Mouse (Mus musculus) liver, embryonic 16.5 days (tissue): ENCODE data around the gene Ublcp1. TPM values are rescaled to one million over a fixed set of nuclear protein-coding genes. Genes with fewer than 3 reads are reported as not detected.

Source experiments
- ATAC-seq: fragments of 200-750 bp; cut with Nextera tagmentation; 2 replicates; pipeline ENCODE4 v1.8.0; 2017; ENCODE audit warnings: low read depth, mild to moderate bottlenecking, moderate number of reproducible peaks, moderate library complexity
- H3K27ac ChIP-seq: fragments of 300-500 bp; sonication (generic); 2 replicates; pipeline ENCODE4 v1.5.1; 2014; ENCODE audit warnings: mild to moderate bottlenecking, low read length
- H3K27me3 ChIP-seq: fragments of 300-500 bp; sonication (generic); 2 replicates; pipeline ENCODE4 v1.6.1; 2014; ENCODE audit warnings: low read depth, low read length, mixed read lengths; ENCODE audit not compliant: control insufficient read depth, insufficient read depth
- H3K36me3 ChIP-seq: fragments of 300-500 bp; sonication (generic); 2 replicates; pipeline ENCODE4 v1.6.1; 2014; ENCODE audit warnings: mild to moderate bottlenecking; ENCODE audit not compliant: control insufficient read depth, insufficient read depth
- H3K4me1 ChIP-seq: fragments of 300-500 bp; sonication (generic); 2 replicates; pipeline ENCODE4 v1.6.1; 2014; ENCODE audit warnings: low read depth, low read length, mixed read lengths; ENCODE audit not compliant: control insufficient read depth
- H3K4me2 ChIP-seq: fragments of 300-500 bp; sonication (generic); 2 replicates; pipeline ENCODE4 v1.6.1; 2014; ENCODE audit warnings: low read depth, low read length, mixed read lengths
- H3K4me3 ChIP-seq: fragments of 300-500 bp; sonication (generic); 2 replicates; pipeline ENCODE4 v1.5.1; 2014; ENCODE audit warnings: low read depth, mild to moderate bottlenecking, low read length
- H3K9ac ChIP-seq: fragments of 300-500 bp; sonication (generic); 2 replicates; pipeline ENCODE4 v1.6.1; 2014; ENCODE audit warnings: low read depth, low read length
- H3K9me3 ChIP-seq: fragments of 300-500 bp; sonication (generic); replicated peaks from 2 replicates; pipeline ENCODE4 v1.6.1; 2016; ENCODE audit warnings: low read length; ENCODE audit not compliant: control insufficient read depth
- WGBS: fragments of 180-500 bp; shearing (Covaris S2); extraction: QIAGEN DNeasy Blood & Tissue Kit; methylation state at CpG from one replicate; pipeline ENCODE4 v1.1.7; 2014; ENCODE audit not compliant: insufficient replicate concordance; 5-methylcytosine and 5-hydroxymethylcytosine counted together
- polyA plus RNA-seq: library from polyadenylated mRNA; unstranded; fragments of >200 nt; fragmentation: Nextera tagmentation; extraction: Ambion mirVana; gene quantifications from 2 replicates; pipeline ENCODE4 v1.2.1, GENCODE M21; 2015

The Ublcp1 gene
- polyA plus RNA-seq, 1 experiment from 2014 or later: 41.6 TPM

DNA sequence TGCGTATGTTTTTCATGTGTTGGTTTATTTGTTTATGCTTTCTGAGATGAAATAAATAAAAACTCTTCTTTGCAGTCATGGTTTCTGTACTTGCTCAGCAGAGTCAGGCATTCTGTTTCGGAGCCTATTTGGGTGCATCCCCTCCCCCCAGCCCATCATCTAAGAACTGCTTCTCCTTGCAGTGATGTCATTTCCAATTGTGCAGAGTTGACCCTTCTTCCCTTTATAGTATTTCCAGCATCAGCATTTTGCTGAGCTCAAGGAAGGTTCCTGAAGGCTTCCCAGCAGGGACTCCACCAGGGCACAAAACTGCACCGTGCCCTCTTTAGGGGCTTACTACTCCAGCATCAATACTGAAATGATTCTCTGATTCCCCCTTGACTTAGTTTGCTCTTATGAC, 55.7 kb downstream of the Ublcp1 start:
- WGBS: 78% methylated on average over 3 of the region's 3 CpGs
- Histone ChIP-seq H3K9me3 (no peaks in the 10 kb centered on the region), H3K27me3 (no peaks in the 10 kb centered on the region), H3K36me3 (no peaks in the 10 kb centered on the region), H3K4me1 (no peaks in the 10 kb centered on the region), H3K4me2 (no peak overlapping the region), H3K27ac (no peak overlapping the region), H3K4me3 (no peak overlapping the region), H3K9ac (no peak overlapping the region)
- no peak; the same call in 1 of the 2 replicates for ATAC-seq

DNA sequence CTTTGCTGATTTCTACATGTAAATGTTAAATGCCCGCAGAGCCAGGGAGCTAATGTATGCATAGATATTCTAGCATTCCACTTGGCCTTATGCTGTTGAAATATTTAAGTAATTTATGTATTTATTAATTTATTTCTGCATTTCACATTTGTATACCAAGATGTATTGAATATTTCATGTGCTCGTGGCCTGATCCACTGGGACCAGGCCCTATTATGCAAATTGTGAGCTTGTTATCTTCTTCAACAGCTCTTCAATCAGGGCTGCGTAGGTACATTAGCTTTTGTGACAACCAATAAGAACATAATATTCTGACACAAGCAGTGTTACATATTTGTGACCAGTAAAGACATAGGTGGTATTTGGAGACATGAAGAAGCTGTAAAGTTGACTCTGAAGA, 56.9 kb downstream of the Ublcp1 start:
- Histone ChIP-seq H3K9me3 (no peaks in the 10 kb centered on the region), H3K27me3 (no peaks in the 10 kb centered on the region), H3K27ac (no peak overlapping the region), H3K4me2 (no peak overlapping the region), H3K36me3 (no peaks in the 10 kb centered on the region), H3K4me3 (no peak overlapping the region), H3K4me1 (no peaks in the 10 kb centered on the region), H3K9ac (no peak overlapping the region)
- 59% methylated on average over 3 of the region's 3 CpGs for WGBS
- no peak for ATAC-seq

DNA sequence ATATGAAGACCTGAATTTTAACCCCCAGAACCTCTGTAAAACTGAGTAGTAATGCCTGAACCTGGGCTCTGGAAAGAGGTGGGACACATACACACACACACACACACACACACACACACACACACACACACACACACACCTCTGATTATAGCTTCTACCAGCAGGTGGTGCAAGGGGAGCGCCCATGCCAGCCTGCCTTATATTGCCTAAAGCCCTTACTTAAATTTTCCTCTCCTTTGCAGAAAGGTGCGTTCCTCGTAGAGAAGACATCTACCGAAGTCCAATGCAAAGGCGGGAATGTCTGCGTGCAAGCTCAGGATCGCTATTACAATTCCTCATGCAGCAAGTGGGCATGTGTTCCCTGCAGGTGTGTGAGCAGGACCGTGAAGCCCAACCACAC, 58.0 kb downstream of the Ublcp1 start:
- no peak overlapping the region for H3K4me3 ChIP-seq
- no peaks in the 10 kb centered on the region for H3K27me3 ChIP-seq
- no peak for ATAC-seq
- no peak overlapping the region for H3K9ac ChIP-seq
- no peak overlapping the region for H3K4me2 ChIP-seq
- H3K36me3 ChIP-seq: no peaks in the 10 kb centered on the region
- no peak overlapping the region for H3K27ac ChIP-seq
- WGBS: 68% methylated on average over 8 of the region's 8 CpGs
- H3K4me1 ChIP-seq: no peaks in the 10 kb centered on the region
- no peaks in the 10 kb centered on the region for H3K9me3 ChIP-seq

DNA sequence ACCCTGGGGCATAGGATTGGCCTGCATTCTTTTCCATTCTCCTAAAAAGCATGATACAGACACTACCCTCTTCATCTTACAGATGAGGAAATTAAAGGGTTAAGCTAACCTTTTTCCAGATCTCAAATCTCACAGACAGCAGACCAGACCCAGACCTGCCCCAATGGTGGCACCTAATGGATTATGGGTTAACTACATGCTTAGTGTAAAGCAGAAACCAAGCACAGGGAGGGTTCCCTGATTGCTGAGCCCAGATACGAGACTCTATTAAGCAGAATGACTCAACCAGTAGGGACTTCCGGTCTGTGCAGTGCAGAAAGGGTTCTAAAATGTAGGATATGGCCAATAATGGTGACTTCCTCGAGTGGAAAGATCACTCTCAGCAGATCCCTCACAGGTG, 59.9 kb downstream of the Ublcp1 start:
- no peaks in the 10 kb centered on the region for H3K4me1 ChIP-seq
- 22% methylated on average over 3 of the region's 3 CpGs for WGBS
- no peak overlapping the region for H3K4me2 ChIP-seq
- ATAC-seq: no peak
- no peaks in the 10 kb centered on the region for H3K36me3 ChIP-seq
- no peaks in the 10 kb centered on the region for H3K9me3 ChIP-seq
- no peak overlapping the region for H3K9ac ChIP-seq
- H3K27ac ChIP-seq: no peak overlapping the region
- no peaks in the 10 kb centered on the region for H3K27me3 ChIP-seq
- no peak overlapping the region for H3K4me3 ChIP-seq

DNA sequence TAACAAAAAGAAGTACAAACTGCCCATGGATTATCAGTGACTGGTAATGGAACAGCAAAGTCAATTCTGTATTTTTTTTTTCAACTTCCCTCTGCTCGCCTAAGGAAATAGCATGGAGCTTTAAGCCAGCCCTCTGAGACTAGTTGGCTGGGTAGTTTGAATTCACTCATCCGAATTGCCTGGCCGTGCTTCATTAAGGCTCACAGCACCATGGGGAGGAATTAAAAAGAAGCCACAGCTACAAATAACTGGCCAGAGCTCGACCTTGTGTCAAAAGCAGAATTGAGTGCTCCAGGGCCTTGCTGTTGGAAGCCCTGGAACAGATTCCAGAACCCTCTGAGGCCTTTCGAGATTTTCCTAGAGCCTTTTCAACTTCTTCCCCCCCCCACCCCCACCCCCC, 61.7 kb downstream of the Ublcp1 start:
- Histone ChIP-seq H3K36me3 (no peaks in the 10 kb centered on the region), H3K27ac (no peak overlapping the region), H3K4me2 (no peak overlapping the region), H3K4me3 (no peak overlapping the region), H3K9ac (no peak overlapping the region), H3K27me3 (no peaks in the 10 kb centered on the region), H3K9me3 (no peaks in the 10 kb centered on the region), H3K4me1 (no peaks in the 10 kb centered on the region)
- ATAC-seq: no peak
- WGBS: 41% methylated on average over 5 of the region's 5 CpGs

DNA sequence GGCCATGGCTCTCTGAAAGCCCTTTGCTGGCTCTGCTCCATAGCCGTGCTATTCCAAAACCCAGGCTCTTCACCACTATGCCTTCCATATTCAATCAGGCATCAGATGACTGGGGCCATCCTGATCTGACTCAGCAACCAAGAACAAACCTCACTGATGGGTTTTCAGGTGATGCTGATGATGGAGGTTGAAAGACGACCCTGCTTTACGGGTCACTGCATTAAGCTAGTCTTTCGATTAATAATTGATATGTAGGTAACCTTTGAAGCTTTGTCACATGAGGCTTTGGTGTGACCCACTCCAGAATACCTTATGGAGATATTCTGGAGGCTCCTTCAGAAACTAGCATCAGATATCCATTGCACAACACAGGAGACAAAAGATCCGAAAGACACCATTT, 63.8 kb downstream of the Ublcp1 start:
- no peak overlapping the region for H3K4me2 ChIP-seq
- no peaks in the 10 kb centered on the region for H3K27me3 ChIP-seq
- no peak overlapping the region for H3K4me3 ChIP-seq
- WGBS: 59% methylated on average over 5 of the region's 5 CpGs
- no peak for ATAC-seq
- H3K4me1 ChIP-seq: no peaks in the 10 kb centered on the region
- H3K9me3 ChIP-seq: no peaks in the 10 kb centered on the region
- H3K9ac ChIP-seq: no peak overlapping the region
- H3K36me3 ChIP-seq: no peaks in the 10 kb centered on the region
- no peak overlapping the region for H3K27ac ChIP-seq

DNA sequence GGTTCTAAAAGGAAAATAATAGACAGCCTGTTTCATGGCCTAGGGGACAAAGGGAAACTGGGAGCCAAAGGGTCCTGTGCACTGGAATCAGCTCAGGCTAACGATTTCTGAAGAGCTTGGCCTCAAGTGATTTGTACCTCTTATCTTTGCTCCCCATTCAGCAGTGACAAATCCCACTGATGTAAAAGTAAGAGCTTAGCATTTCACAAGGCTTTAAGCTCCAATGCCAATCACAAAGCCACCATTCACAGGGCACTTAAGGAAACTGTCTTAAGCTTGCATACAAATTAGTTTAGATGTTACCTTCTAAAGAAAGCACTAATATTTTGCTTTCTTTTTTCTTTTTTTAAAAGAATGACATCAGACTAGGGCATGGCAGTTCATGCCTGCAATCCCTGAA, 64.3 kb downstream of the Ublcp1 start:
- no peak for ATAC-seq

DNA sequence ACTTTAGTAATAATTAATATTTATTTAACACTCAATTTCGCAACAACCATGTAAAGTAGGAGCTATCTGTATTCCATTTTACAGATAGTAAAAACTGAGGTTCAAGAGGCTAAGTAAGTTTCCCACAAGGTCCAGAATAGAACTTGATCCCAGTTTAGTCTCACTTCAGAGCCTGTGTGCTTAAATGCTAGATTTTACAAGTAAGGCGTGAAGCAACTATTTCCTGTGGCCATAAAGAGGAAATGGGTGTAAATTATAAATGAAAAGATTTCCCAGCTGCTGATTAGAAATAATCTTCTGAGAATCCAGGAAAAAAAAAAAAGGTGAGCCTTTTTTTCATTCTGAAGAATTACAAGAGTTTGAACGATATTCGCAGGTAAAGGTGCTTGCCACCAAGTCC, 65.2 kb downstream of the Ublcp1 start:
- H3K4me2 ChIP-seq: no peak overlapping the region
- no peak overlapping the region for H3K27ac ChIP-seq
- H3K9ac ChIP-seq: no peak overlapping the region
- no peaks in the 10 kb centered on the region for H3K9me3 ChIP-seq
- no peaks in the 10 kb centered on the region for H3K36me3 ChIP-seq
- 56% methylated on average over 4 of the region's 4 CpGs for WGBS
- H3K4me1 ChIP-seq: no peaks in the 10 kb centered on the region
- H3K4me3 ChIP-seq: no peak overlapping the region
- no peak for ATAC-seq
- H3K27me3 ChIP-seq: no peaks in the 10 kb centered on the region

More for the DNA sequence above, 64.3 kb downstream of the Ublcp1 start:
- H3K4me1 ChIP-seq: no peaks in the 10 kb centered on the region
- 13% methylated on average over 1 of the region's 1 CpGs for WGBS
- no peak overlapping the region for H3K4me2 ChIP-seq
- no peaks in the 10 kb centered on the region for H3K9me3 ChIP-seq
- no peak overlapping the region for H3K27ac ChIP-seq
- no peak overlapping the region for H3K4me3 ChIP-seq
- no peak overlapping the region for H3K9ac ChIP-seq
- H3K36me3 ChIP-seq: no peaks in the 10 kb centered on the region
- no peaks in the 10 kb centered on the region for H3K27me3 ChIP-seq
